Mouse (Mus musculus) heart, embryonic 16.5 days (tissue): ENCODE measurements at regions not wholly inside any gene's neighbourhood (a gene's known extent, or its start where the extent isn't known, plus 50 kb on each side); places are given as distances from the start of the nearest gene placed in this dataset.

Experiments used
- ATAC-seq: fragments of 200-750 bp; cut with Nextera tagmentation; replicated peaks from 2 replicates; pipeline ENCODE4 v1.8.0; 2017; ENCODE audit warnings: moderate number of reproducible peaks; ENCODE audit not compliant: insufficient read depth, low FRiP score; ENCODE audit errors: extremely low read depth
- H3K27ac ChIP-seq: fragments of 300-500 bp; sonication (generic); 2 replicates; pipeline ENCODE4 v1.5.1; 2014; ENCODE audit warnings: mild to moderate bottlenecking, low read length, control low read depth, moderate library complexity
- H3K27me3 ChIP-seq: fragments of 300-500 bp; sonication (generic); 2 replicates; pipeline ENCODE4 v1.6.1; 2014; ENCODE audit warnings: low read length, mixed read lengths; ENCODE audit not compliant: control insufficient read depth, insufficient read depth
- H3K36me3 ChIP-seq: fragments of 300-500 bp; sonication (generic); 2 replicates; pipeline ENCODE4 v1.6.1; 2014; ENCODE audit not compliant: control insufficient read depth, insufficient read depth
- H3K4me1 ChIP-seq: fragments of 300-500 bp; sonication (generic); 2 replicates; pipeline ENCODE4 v1.6.1; 2014; ENCODE audit warnings: low read length, mixed read lengths; ENCODE audit not compliant: control insufficient read depth, insufficient read depth
- H3K4me2 ChIP-seq: fragments of 300-500 bp; sonication (generic); 2 replicates; pipeline ENCODE4 v1.6.1; 2014; ENCODE audit warnings: low read depth, mild to moderate bottlenecking, control low read depth, low read length
- H3K4me3 ChIP-seq: fragments of 300-500 bp; sonication (generic); 2 replicates; pipeline ENCODE4 v1.5.1; 2014; ENCODE audit warnings: mild to moderate bottlenecking, control low read depth, low read length
- H3K9ac ChIP-seq: fragments of 300-500 bp; sonication (generic); 2 replicates; pipeline ENCODE4 v1.6.1; 2014; ENCODE audit warnings: low read length, control low read depth
- H3K9me3 ChIP-seq: fragments of 300-500 bp; sonication (generic); replicated peaks from 2 replicates; pipeline ENCODE4 v1.6.1; 2016; ENCODE audit warnings: low read length; ENCODE audit not compliant: control insufficient read depth
- WGBS: fragments of 180-500 bp; shearing (Covaris S2); extraction: QIAGEN DNeasy Blood & Tissue Kit; methylation state at CpG from one replicate; pipeline ENCODE4 v1.1.7; 2014; 5-methylcytosine and 5-hydroxymethylcytosine counted together

DNA sequence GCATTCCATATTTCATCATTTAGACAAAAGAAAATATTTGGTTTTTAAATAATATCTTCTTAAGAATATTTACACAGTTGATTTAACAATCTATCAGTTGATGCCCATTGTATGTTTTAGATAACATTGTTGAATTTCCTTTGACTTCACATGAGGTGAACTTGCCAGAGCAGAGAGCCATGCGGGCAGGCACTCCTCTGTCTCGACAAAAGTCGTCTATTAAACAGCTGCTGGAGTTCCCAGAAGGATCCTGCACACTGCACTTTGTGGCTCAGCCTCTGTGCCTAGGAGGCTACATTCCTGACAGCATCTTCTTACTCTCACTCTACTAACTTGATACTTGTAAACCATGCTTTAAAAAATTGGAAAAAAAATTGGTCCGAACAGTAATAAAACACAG is 221.7 kb upstream of the Pde3a start:
- Histone ChIP-seq H3K4me1 (no peaks in the 10 kb centered on the region), H3K4me2 (no peak overlapping the region), H3K27me3 (no peaks in the 10 kb centered on the region), H3K4me3 (no peak overlapping the region), H3K9ac (no peak overlapping the region), H3K27ac (no peak overlapping the region), H3K36me3 (no peaks in the 10 kb centered on the region), H3K9me3 (no peaks in the 10 kb centered on the region)
- 54% methylated on average over 4 of the region's 4 CpGs for WGBS
- no peak for ATAC-seq

DNA sequence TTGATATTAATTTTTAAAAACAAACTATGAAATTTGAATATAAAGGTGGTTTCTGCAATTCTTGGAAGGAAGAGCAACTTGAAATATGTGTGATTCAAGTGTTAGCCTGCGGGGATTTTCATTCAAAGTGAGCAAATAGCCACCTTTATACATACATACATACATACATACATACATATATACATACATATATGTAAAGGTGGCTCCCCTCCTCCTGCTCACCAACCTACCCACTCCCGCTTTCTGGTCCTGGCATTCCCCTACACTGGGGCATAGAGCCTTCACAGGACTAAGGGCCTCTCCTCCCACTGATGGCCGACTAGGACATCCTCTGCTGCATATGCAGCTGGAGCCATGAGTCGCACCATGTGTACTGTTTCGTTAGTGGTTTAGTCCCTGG is 221.3 kb upstream of the Pde3a start:
- 75% methylated on average over 5 of the region's 5 CpGs for WGBS
- no peak for ATAC-seq
- no peaks in the 10 kb centered on the region for H3K27me3 ChIP-seq
- H3K27ac ChIP-seq, result no peak overlapping the region
- no peaks in the 10 kb centered on the region for H3K36me3 ChIP-seq
- no peaks in the 10 kb centered on the region for H3K4me1 ChIP-seq
- H3K4me2 ChIP-seq, result no peak overlapping the region
- H3K9me3 ChIP-seq, result no peaks in the 10 kb centered on the region
- no peak overlapping the region for H3K4me3 ChIP-seq
- no peak overlapping the region for H3K9ac ChIP-seq

DNA sequence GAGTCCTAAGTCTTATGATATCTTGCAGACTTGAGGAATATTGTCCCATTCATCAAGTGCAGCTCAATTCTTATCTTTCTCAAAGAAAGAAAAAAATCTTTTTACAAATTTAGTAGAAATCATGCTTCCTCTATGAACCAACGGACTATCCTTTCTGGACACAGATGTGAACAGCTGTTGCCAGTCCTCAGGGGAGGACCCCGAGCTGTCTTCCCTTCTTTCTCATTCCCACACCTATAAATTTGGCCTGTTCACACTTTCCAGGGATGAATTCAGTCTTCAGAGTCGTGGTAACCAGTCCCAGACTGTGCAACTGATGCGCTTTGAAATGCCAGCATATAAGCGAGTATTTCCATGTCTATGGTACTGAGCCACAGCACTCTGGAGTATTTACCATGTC is 214.2 kb upstream of the Pde3a start:
- Histone ChIP-seq H3K27me3 (no peaks in the 10 kb centered on the region), H3K4me1 (no peaks in the 10 kb centered on the region), H3K36me3 (no peaks in the 10 kb centered on the region), H3K4me2 (no peak overlapping the region), H3K4me3 (no peak overlapping the region), H3K9me3 (no peaks in the 10 kb centered on the region), H3K9ac (no peak overlapping the region), H3K27ac (no peak overlapping the region)
- no peak for ATAC-seq
- 65% methylated on average over 5 of the region's 5 CpGs for WGBS

DNA sequence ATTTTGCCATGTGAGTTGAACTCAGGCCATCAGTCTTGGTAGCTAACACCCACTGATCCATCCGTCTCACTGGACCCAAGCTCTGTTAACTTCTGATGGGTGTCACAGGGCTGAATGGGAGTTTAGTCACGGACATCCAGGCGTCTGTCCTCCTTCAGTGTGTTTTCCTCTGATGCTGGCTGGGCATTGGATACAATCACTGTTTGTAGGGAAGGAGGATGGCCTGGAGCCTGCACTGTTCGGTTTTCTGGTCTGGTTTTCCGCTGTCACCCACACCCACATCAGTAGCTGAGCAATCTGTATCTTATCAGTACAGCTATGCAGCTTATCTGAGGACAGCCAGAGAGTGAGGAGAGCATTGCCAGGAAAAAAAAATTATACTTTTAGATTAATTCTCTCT is 207.7 kb upstream of the Pde3a start:
- Histone ChIP-seq H3K4me1 (peaks cover 8% of the 10 kb centered on the region), H3K9me3 (no peaks in the 10 kb centered on the region), H3K27ac (peak overlapping the region; percentile 71), H3K36me3 (no peaks in the 10 kb centered on the region), H3K27me3 (no peaks in the 10 kb centered on the region), H3K9ac (no peak overlapping the region), H3K4me2 (peak overlapping the region; percentile 32), H3K4me3 (no peak overlapping the region)
- ATAC-seq, result peak; percentile 65
- WGBS, result 31% methylated on average over 5 of the region's 5 CpGs

DNA sequence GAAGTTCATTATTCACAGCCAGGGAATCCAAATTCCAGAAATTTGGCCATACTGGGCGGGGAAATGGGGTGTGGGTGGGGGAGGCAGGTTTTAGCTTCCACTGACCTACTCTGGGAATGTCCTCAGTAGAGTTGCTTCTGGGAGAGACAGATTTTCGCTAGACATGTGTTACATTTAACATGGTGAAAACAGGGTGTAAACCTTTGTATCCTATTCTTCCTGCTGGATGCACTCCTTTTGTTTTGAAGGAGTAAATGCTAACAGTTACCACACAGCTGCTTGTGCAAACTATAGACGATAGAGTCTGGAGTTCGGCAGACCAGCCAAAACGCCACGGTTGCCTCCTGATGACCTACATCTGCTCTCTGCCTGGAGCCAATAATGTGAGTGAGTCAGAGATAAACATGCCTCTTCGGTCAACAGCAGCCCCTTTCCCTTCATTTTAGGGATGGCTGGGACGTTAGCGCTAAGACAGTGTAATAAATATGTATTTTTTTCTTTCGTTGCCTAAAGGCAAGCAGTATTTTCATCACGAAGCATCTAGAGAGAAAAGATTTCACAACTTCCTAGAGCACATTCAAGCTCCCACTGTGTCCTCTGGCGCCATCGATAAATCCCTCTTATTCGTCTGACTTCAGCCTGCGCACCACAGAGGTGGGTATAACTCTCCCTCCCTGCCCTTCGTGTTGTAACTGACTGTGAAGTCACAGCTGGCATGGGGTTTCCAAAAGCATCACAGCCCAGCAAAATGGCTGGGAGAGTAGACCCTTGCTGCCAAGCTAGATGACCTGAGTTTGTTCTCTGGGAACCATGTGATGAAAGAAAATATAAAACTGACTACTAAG is 207.1 kb upstream of the Pde3a start:
- peak overlapping the region; percentile 32 for H3K4me2 ChIP-seq
- peak overlapping the region; percentile 25; the same call in 1 of the 2 replicates for H3K9ac ChIP-seq
- H3K4me1 ChIP-seq, result peaks cover 8% of the 10 kb centered on the region
- no peaks in the 10 kb centered on the region for H3K27me3 ChIP-seq
- peak; percentile 88 for ATAC-seq
- no peak overlapping the region for H3K4me3 ChIP-seq
- peak overlapping the region; percentile 71 for H3K27ac ChIP-seq
- WGBS, result 45% methylated on average over 16 of the region's 16 CpGs
- no peaks in the 10 kb centered on the region for H3K36me3 ChIP-seq
- H3K9me3 ChIP-seq, result no peaks in the 10 kb centered on the region

DNA sequence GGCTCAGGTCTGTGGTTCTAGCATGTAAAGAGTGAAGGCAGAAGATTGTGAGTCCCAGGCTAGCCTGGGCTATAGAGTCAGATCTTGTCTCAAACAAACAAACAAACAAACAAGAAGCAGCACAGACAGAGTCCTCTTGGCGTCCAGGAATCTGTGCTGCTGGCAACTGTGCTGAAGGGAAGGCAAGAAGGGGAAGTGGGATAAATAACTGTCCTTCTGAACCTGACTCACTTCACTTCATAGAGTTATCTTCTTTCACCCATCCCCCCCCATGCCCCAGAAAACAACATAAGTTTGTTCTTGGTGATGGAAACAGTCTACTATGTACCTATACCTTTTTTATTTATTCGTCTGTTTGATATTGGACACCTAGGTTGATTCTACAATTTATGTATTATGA is 200.8 kb upstream of the Pde3a start:
- Histone ChIP-seq H3K4me3 (no peak overlapping the region), H3K9me3 (no peaks in the 10 kb centered on the region), H3K27ac (no peak overlapping the region), H3K27me3 (no peaks in the 10 kb centered on the region), H3K4me1 (no peaks in the 10 kb centered on the region), H3K36me3 (no peaks in the 10 kb centered on the region), H3K4me2 (no peak overlapping the region), H3K9ac (no peak overlapping the region)
- ATAC-seq, result no peak
- 80% methylated on average over 2 of the region's 2 CpGs for WGBS

DNA sequence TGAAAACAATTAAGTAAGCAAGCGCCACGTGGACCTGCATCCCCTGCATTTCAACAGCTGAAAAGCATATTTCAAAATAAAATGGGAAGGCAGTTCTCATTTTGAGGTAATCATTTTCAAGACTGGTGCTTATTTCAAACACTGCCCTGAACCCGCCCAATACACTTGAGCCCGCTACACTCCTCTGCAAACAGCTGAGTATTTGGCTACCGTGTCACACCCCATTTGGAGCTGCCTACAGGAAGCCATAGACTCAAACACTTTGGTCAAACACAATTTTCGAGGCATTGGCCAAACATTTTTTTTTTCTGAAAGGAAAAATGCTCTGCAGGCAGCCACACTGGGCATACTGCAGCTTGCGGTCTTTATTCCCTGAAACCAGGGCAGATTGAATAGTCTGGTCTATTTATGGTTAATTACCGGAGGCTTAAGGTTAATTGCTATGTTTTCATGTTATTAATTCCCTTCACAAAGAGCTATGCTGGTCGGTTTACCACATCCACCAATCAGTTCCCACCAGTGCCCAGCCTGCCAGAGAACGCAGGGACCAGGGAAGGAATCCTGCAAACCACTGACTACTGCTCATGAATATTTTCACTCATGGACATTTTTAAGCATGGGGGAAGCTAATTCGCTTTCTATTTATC is 198.9 kb upstream of the Pde3a start:
- 74% methylated on average over 11 of the region's 11 CpGs for WGBS
- no peaks in the 10 kb centered on the region for H3K27me3 ChIP-seq
- no peaks in the 10 kb centered on the region for H3K9me3 ChIP-seq
- ATAC-seq, result no peak
- H3K4me2 ChIP-seq, result no peak overlapping the region
- no peak overlapping the region for H3K4me3 ChIP-seq
- no peaks in the 10 kb centered on the region for H3K36me3 ChIP-seq
- no peak overlapping the region for H3K9ac ChIP-seq
- no peaks in the 10 kb centered on the region for H3K4me1 ChIP-seq
- no peak overlapping the region for H3K27ac ChIP-seq

DNA sequence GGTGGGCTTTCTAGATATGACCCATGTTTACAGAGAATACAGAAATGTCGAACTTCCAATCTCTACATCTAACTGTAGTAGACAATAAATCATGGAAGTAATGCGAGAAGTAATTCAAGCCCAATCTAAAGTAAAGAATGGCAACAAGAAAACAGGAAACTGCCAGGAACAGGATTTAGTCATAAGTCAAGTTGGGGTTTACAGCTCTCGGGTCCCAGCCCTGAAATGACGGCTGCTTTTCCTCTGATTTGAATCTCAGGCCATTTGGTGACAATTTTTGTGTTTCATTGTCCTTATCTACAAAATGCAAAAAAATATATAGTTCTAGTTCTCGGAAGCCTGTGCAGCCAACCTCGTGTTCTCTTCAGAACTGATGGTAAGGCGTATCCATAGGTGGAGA is 195.0 kb upstream of the Pde3a start:
- Histone ChIP-seq H3K9ac (no peak overlapping the region), H3K4me2 (no peak overlapping the region), H3K9me3 (peaks cover 5% of the 10 kb centered on the region; the same call in 1 of the 2 replicates), H3K27me3 (no peaks in the 10 kb centered on the region), H3K4me3 (no peak overlapping the region), H3K36me3 (no peaks in the 10 kb centered on the region), H3K4me1 (no peaks in the 10 kb centered on the region), H3K27ac (no peak overlapping the region)
- 67% methylated on average over 7 of the region's 7 CpGs for WGBS
- ATAC-seq, result no peak

DNA sequence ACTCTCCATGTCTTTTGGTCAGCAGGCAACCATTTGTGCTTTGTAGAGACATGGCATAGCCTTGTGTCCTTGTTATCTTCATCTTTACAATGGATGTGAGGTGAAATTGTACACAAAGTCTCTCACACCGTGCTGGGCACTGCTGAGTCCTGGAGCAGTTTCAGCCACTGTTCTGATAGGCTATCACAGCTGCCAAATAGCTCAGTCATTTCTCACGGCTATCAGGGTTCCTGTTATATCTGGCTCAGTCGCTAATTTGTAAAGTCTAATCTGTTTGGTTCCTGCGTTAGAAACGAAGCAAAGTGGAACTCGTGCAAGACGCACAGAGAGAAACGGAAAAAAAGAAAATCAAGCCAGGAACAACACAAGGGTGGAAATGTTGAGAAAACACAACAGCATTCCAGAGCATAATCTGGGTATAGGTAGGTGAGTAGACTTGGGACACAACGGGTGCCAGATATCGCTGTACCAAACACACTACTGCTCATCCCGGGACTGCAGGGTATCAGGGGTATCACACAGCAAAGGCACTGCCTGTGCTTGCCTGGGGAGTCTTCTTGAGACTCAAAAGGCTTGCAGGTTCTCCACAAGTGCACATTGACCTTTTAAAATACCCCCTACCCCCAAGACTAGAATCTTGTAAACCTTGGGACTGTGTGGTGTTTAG is 189.7 kb upstream of the Pde3a start:
- Histone ChIP-seq H3K4me3 (no peak overlapping the region), H3K27ac (peak overlapping the region; percentile 51), H3K36me3 (no peaks in the 10 kb centered on the region), H3K4me2 (no peak overlapping the region), H3K4me1 (no peaks in the 10 kb centered on the region), H3K9ac (no peak overlapping the region), H3K9me3 (peaks cover 8% of the 10 kb centered on the region), H3K27me3 (no peaks in the 10 kb centered on the region)
- ATAC-seq, result peak; percentile 63
- 58% methylated on average over 11 of the region's 11 CpGs for WGBS
